ENCODE assay signal across 13 mouse cellular contexts in the genomic region with DNA sequence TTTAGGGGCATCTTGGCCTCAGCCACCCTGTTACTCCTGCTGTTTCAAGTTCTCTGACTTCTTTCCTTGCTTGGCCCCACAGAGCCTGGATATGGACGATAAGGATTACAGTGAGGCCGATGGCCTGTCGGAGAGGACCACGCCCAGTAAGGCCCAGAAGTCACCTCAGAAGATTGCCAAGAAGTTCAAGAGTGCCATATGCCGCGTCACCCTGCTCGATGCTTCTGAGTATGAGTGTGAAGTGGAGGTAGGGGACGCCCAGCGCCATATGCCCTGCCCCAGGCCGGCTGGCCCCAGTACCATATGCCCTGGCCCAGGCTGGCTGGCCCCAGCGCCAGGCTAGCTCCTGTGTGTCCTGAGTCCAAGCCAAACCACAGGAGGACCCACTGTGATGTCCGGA. TPM values are rescaled to one million over a fixed set of nuclear protein-coding genes. Genes with fewer than 3 reads are reported as not detected.
DNase-seq lines count a peak whose midpoint lies in the region; ATAC-seq lines count a peak whose summit lies in the region.
"Had no signal": no experiment of that assay in that cellular context is flagged by ENCODE, and none has a peak within 500 bp of the region (broad histone marks: within the 10 kb centered on the region; RNA-seq: fewer than 3 reads in every experiment).

No protein-coding gene starts in this region.

- H3K36me3 ChIP-seq in forebrain, embryonic 10.5 days (replicated peaks): peaks cover 20% of the 10 kb centered on the region
- H3K36me3 ChIP-seq in forebrain, embryonic 12.5 days (replicated peaks): peaks cover 24% of the 10 kb centered on the region
- no peaks in the 10 kb centered on the region for H3K36me3 ChIP-seq in liver, embryonic 11.5 days (ENCODE audit: control insufficient read depth, insufficient read depth, low read length)
- H3K36me3 ChIP-seq: heart, embryonic 15.5 days had no signal

- H3K9ac ChIP-seq in forebrain, embryonic 12.5 days: no peak overlapping the region
- no peak overlapping the region for H3K9ac ChIP-seq in liver, embryonic 11.5 days (ENCODE audit: low read depth, low read length)
- H3K9ac ChIP-seq: forebrain, embryonic 15.5 days; heart, embryonic 15.5 days; limb, embryonic 15.5 days had no signal

- no peak overlapping the region for H3K4me2 ChIP-seq in forebrain, embryonic 12.5 days
- peak overlapping the region; percentile 30 for H3K4me2 ChIP-seq in liver, embryonic 11.5 days
- H3K4me2 ChIP-seq: forebrain, embryonic 15.5 days; heart, embryonic 15.5 days; limb, embryonic 15.5 days had no signal

- DNase-seq in forebrain, embryonic 10.5 days (ENCODE audit: extremely low spot score, low spot score): no peak
- peak; percentile 16 for DNase-seq in spleen, adult 12 weeks (ENCODE audit: low spot score)
- DNase-seq in spleen, adult 18-20 months: no peak
- no peak for DNase-seq in liver, embryonic 11.5 days (ENCODE audit: low spot score)
- DNase-seq in B cell, adult 2 months: no peak
- no peak for DNase-seq in adrenal gland, postnatal 25 days
- no peak for DNase-seq in kidney, adult 9 months

- H3K27ac ChIP-seq in forebrain, embryonic 10.5 days: peak overlapping the region; percentile 54
- no peak overlapping the region for H3K27ac ChIP-seq in forebrain, embryonic 12.5 days
- H3K27ac ChIP-seq in liver, embryonic 11.5 days (ENCODE audit: low read depth, low read length): peak overlapping the region; percentile 82
- H3K27ac ChIP-seq: forebrain, embryonic 15.5 days; heart, embryonic 15.5 days; limb, embryonic 15.5 days had no signal

- no peaks in the 10 kb centered on the region for H3K27me3 ChIP-seq in forebrain, embryonic 10.5 days (ENCODE audit: poor library complexity, severe bottlenecking)
- H3K27me3 ChIP-seq in forebrain, embryonic 12.5 days: no peaks in the 10 kb centered on the region
- H3K27me3 ChIP-seq in liver, embryonic 11.5 days (replicated peaks; ENCODE audit: control insufficient read depth, insufficient read depth, low read length): no peaks in the 10 kb centered on the region
- H3K27me3 ChIP-seq: forebrain, embryonic 15.5 days; heart, embryonic 15.5 days; limb, embryonic 15.5 days; Patski had no signal

- no peak for ATAC-seq in forebrain, embryonic 12.5 days (ENCODE audit: low FRiP score)
- ATAC-seq in liver, embryonic 11.5 days (replicated peaks; ENCODE audit: low FRiP score): peak; percentile 90
- ATAC-seq: forebrain, embryonic 15.5 days; midbrain, embryonic 16.5 days; Patski had no signal

- H3K4me1 ChIP-seq in forebrain, embryonic 10.5 days: peaks cover 50% of the 10 kb centered on the region
- H3K4me1 ChIP-seq in forebrain, embryonic 12.5 days: peaks cover 24% of the 10 kb centered on the region
- peaks cover 7% of the 10 kb centered on the region; the same call in 1 of the 2 replicates for H3K4me1 ChIP-seq in liver, embryonic 11.5 days (replicated peaks; ENCODE audit: control insufficient read depth, insufficient read depth, low read length)

- 94% methylated on average over 12 of the region's 12 CpGs for WGBS in forebrain, embryonic 10.5 days
- WGBS in forebrain, embryonic 12.5 days: 94% methylated on average over 12 of the region's 12 CpGs
- 72% methylated on average over 12 of the region's 12 CpGs for WGBS in liver, embryonic 11.5 days

- H3K9me3 ChIP-seq in forebrain, embryonic 10.5 days: no peaks in the 10 kb centered on the region
- H3K9me3 ChIP-seq in forebrain, embryonic 12.5 days: no peaks in the 10 kb centered on the region
- no peaks in the 10 kb centered on the region for H3K9me3 ChIP-seq in liver, embryonic 11.5 days (ENCODE audit: control insufficient read depth, low read length)
- H3K9me3 ChIP-seq: forebrain, embryonic 15.5 days; heart, embryonic 15.5 days; limb, embryonic 15.5 days had no signal

- H3K4me3 ChIP-seq in forebrain, embryonic 10.5 days: no peak overlapping the region
- H3K4me3 ChIP-seq in forebrain, embryonic 12.5 days (replicated peaks): no peak overlapping the region
- no peak overlapping the region for H3K4me3 ChIP-seq in liver, embryonic 11.5 days (ENCODE audit: low read depth, low read length)
- H3K4me3 ChIP-seq: forebrain, embryonic 15.5 days; heart, embryonic 15.5 days; limb, embryonic 15.5 days had no signal

RNA-seq across cellular contexts. Expression of gene Aar2, which starts 52.5 kb away (rescaled TPM):
- polyA plus RNA-seq in forebrain, embryonic 10.5 days (2016; fragmentation: Nextera tagmentation; extraction: Ambion mirVana): 51.6 and 53.4 TPM in 2 replicates
- 44.1 and 44.7 TPM in 2 replicates for polyA plus RNA-seq in forebrain, embryonic 12.5 days (2016; fragmentation: Nextera tagmentation; extraction: Ambion mirVana)
- 32.2 and 33.6 TPM in 2 replicates for polyA plus RNA-seq in liver, embryonic 11.5 days (2014; fragmentation: Nextera tagmentation; extraction: Ambion mirVana)
- 28.1 and 38.0 TPM in 2 replicates for total RNA-seq in adrenal gland, postnatal 25 days (2021)
